Mouse (Mus musculus) monocyte, adult 5-6 weeks (primary cell): ENCODE measurements around the gene Mtmr10. TPM values are rescaled to one million over a fixed set of nuclear protein-coding genes. Genes with fewer than 3 reads are reported as not detected.
A peak's percentile ranks its signal among the peaks of the same experiment; 100 is the strongest.

Experiments
- ATAC-seq: fragments of 153-309, 156-312 bp; replicated peaks from 2 replicates; pipeline ENCODE4 v1.8.0; 2017; ENCODE audit warnings: mild to moderate bottlenecking; ENCODE audit not compliant: low TSS enrichment, insufficient number of reproducible peaks, severe bottlenecking, poor library complexity, low FRiP score
- total RNA-seq: library from RNA; stranded (forward); fragments of 200-1000, 200-491, 200-594 nt; gene quantifications from 3 replicates; pipeline ENCODE4 v1.2.3, GENCODE M21; 2017

The Mtmr10 gene
- total RNA-seq, 1 experiment from 2014 or later: 11.8 TPM

- ATAC-seq: no peak
These were observed 72.6 kb downstream of the Mtmr10 start for GRCm38 (mm10) chr7:64359943-64360585.

GRCm38 (mm10) chr7:64360586-64360945 lies 73.1 kb downstream of the Mtmr10 start:
- no peak for ATAC-seq

- no peak for ATAC-seq
These were observed 78.4 kb downstream of the Mtmr10 start for GRCm38 (mm10) chr7:64365863-64366262.

DNA sequence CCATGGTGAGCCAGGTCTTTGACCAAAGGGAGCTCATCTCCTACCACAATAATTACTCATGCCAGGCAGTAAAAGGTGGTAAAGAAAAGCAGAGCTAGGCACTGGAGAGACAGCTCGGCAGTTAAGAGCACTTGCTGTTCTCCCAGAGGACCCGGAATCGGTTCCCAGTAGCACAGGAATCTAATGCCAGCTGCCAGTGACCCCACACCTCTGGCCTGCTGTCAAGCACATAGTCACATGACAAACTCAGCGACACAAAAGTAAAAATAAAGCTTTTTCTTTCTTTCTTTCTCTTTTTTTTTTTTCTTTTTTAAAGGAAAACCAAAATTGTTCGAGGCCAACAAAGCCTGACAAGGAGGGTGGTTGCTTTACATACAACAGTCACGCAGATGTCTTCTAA lies 82.4 kb downstream of the Mtmr10 start:
- ATAC-seq: no peak

- no peak for ATAC-seq
These were observed 84.8 kb downstream of the Mtmr10 start for GRCm38 (mm10) chr7:64371940-64372878.

- no peak for ATAC-seq
These were observed 85.8 kb downstream of the Mtmr10 start for GRCm38 (mm10) chr7:64373147-64373829.

DNA sequence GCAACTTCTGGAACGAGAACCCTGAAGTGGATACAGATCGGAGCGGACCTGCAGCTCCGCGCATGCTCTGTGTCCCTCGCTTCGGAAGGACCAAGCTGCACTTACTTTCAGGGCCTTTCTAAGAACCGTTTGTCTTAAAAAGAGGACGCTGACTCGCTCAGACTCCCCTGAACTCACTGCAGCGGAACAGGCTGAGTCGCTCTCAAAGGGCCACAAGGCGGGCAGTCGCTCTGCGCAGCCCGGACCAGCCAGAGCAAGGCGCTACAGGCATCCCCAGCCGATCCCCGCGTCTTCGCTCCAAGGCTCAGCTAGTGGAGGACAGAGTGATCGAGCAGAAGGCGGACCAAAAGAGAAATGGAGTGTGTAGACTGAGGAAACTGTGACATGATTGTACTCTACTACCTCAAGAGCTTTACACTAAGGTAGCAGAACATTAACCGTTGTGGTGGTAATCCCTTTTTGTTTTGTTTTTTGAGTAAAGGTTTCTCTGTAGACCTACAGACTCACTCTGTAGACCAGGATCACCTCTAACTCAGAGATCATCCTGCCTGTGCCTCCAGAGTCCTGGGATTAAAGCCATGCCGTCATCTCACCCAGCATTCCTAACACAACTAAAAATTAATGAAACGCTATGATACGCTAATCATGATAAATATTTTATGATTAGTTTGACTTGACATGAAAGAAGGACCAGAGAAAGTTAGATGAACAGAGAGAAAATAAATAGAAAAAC lies 86.5 kb downstream of the Mtmr10 start, which contains the start of gene Fan1:
Gene Fan1 (minus strand): TSS at position 266 of the 733 bp plus-strand sequence.
- peak; percentile 98 for ATAC-seq

Other genes starting within 250 kb of the Mtmr10 start
- gene Trpm1, start 133.8 kb upstream of the Mtmr10 start, total RNA-seq: not detected in 3 replicates
- 2.0 to 7.4 TPM (median 3.9 TPM) in 3 replicates for gene Fan1, start 86.4 kb downstream of the Mtmr10 start, total RNA-seq
- gene Mphosph10, start 104.6 kb downstream of the Mtmr10 start, total RNA-seq: 34.2 to 71.2 TPM (median 57.5 TPM) in 3 replicates
- 24.9 to 27.4 TPM (median 26.5 TPM) in 3 replicates for gene Mcee, start 105.0 kb downstream of the Mtmr10 start, total RNA-seq
- not detected in 3 replicates for gene Apba2, start 214.1 kb downstream of the Mtmr10 start, total RNA-seq